Mouse (Mus musculus) right cerebral cortex, adult 18-20 months (tissue): Measurements from ENCODE around the gene Adam15.

Source experiments
- DNase-seq: peaks from one replicate; pipeline ENCODE4 v3.0.0; 2022; ENCODE audit warnings: mixed read lengths

The Adam15 gene

DNA sequence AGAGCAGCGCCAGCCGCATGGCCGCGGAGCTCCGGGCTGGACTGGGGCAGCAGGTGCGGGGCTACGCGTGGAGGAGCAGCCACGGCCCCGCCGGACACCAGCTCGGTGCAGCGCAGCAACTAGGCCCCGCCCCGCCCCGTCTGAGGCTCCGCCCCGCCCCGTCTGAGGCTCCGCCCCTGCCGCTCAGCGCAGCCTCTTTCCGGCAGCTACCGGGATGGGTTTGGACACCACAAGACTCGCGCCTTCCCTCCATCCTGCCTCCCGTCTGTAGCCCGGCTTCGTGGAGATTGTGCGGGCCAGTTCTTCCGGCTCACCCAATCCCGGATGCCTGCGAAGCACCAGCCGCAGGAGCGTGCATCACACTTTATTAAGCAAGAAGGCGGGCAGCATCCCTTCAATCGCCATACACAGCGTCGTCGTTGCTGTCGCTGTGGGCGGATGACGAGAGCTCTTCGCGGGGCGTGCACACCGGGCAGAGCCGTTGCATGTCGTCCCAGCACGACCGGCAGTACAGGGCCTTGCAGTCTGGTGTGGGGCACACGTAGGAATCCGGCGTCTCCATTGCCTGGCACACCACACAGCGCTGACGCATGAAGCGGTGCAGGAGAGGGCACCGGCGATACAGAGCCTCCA is at the start of gene Adam15:
Adam15 (minus strand) TSS at position 128 of the 633 bp plus-strand sequence.
- DNase-seq = peak; percentile 91

DNA sequence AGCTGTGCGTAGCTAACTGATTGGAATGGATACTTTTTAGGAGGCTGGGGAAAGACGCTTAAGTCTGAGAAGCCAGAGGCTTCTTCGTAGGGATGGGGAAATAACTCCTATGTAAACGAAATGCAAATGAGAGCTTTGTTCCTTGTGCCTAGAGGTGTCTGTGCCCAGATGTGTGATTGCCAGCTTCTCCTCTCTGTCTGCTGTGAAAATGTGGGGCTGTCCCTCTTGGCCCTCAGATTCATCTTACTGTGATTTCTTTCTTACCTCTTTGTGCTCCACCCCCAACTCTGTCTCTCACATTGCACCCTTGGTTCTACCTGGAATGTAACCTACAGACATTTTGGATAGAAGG is 46.8 kb upstream of the Adam15 start:
- DNase-seq = no peak

GRCm38 (mm10) chr3:89395806-89396653 is 46.2 kb upstream of the Adam15 start:
- peak; percentile 57 for DNase-seq

DNA sequence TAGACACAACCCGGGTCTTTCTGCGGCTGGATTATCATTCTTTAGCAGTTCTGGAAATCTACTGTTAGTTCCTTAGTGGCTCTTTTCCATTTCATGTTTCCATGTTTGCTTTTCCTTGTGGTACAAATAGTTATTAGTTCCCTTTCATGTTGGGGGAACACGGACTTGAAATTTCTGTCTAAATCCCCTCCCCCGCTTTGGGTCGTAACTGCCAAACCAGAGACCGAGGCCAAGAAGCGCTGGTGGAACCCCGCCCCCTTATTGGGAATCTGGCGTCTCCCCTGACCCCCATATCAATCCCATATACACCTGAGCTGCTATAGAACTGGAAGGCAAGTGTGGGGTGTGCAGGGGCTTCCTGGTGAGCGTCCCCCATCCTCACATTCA is 45.6 kb upstream of the Adam15 start:
- DNase-seq = no peak

DNA sequence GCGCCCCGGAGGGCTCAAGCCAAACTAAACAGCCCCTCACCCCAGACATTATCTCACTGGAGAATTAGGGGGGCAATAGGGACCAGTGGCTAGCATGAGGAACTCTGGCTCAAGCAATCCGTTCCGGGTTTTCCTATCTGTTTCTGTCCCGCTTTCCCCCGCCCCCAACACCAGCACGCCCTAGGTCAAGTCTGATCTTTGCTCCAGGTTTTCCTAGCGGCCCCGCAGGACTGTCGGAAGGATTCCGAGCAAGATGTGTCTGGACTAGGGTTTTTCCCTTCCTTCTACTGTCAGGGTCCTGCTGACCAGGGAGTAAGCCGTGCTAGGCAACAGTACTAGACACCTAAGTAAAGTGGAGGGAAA is 45.1 kb upstream of the Adam15 start:
- peak; percentile 57 for DNase-seq

GRCm38 (mm10) chr3:89394006-89394893 is 44.5 kb upstream of the Adam15 start, which contains the start of gene Zbtb7b:
Zbtb7b (minus strand) TSS chr3:89394776.
- peak; percentile 56 for DNase-seq

DNA sequence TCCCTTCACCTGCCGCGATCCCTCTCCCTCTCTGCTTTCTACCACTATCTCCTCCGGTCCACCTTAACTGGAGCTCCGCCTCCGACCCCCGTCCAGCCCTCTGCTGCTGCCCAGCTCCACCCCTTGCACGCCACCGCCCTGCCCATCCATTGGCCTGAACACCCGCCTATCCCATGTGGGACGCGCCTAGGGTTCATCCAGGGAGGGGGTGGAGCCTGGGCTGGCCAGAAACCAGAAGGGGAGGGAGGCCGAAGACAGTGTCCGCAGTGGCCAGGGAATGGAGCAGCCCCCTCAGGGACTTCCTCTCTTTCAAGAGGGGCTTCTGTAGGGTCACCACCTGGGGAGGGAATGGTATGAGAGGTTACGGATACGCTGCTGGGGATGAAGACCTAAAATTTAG is 43.8 kb upstream of the Adam15 start:
- peak; percentile 97 for DNase-seq

- DNase-seq = no peak
Measured at GRCm38 (mm10) chr3:89392871-89393311, 43.1 kb upstream of the Adam15 start.

DNA sequence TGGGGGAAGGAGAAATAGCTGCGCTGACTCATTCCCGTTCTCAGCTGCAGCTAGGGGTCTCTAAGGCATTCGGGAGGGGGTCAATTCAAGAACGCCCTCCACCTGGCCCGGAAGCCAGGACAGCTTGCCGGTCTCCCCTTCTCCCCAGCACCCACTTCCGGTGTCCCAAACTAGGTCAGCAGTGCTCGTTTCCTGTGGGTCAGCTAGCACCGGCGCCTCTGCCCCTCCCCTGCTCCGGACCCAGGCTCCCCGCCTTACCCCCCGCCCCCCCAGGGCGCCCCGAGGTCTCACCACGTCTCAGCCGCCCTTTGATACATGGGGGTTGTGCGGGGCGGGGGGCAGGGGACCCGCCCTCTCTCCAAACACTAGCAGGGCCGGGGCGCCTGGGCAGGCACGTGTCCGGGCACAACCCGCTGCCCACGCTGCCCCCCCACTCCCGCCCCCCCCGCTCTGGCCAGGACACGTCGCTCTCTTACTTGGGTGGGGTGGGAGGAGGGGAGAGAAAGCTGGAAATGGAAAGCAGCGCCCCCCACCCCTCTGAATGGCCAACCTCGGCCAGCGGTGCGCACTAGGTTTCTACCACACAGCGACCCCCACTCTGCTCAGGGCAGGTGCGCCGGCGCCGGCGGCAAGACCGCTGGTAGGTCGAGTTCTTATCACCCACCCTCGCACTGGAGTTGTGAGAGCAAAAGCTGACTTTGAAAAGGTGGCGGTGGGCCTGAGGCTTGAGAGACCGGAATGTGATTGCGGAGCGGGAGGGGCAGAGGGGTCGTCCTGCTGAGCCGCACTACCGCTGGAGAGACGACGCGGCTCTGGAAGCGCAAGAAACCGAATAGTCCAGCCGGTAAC is 42.1 kb upstream of the Adam15 start:
- peak; percentile 50 for DNase-seq

- no peak for DNase-seq
Measured at GRCm38 (mm10) chr3:89390699-89391662, 41.2 kb upstream of the Adam15 start.

DNA sequence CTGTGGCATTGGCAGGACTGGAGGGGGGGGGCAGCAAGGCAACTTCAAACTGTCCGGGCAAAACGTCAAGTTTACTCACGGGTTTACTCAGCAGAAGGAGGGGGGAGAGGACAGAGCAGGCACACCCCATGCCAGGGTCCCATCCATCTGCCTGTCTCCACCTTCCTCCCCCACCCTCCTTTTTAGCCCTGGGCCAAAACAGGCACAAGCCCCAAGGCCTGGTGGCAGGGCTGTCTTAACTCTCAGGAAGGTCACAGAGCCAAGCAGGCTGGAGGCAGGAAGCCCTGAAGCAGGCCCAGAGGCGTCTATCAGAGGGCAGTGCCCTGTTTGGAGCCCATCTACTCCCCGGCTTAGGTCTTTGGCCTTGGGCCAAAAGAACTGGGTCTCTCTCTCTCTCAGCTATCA is 40.3 kb upstream of the Adam15 start:
- DNase-seq = no peak

GRCm38 (mm10) chr3:89388901-89389740 is 39.3 kb upstream of the Adam15 start:
- DNase-seq = peak; percentile 39

DNA sequence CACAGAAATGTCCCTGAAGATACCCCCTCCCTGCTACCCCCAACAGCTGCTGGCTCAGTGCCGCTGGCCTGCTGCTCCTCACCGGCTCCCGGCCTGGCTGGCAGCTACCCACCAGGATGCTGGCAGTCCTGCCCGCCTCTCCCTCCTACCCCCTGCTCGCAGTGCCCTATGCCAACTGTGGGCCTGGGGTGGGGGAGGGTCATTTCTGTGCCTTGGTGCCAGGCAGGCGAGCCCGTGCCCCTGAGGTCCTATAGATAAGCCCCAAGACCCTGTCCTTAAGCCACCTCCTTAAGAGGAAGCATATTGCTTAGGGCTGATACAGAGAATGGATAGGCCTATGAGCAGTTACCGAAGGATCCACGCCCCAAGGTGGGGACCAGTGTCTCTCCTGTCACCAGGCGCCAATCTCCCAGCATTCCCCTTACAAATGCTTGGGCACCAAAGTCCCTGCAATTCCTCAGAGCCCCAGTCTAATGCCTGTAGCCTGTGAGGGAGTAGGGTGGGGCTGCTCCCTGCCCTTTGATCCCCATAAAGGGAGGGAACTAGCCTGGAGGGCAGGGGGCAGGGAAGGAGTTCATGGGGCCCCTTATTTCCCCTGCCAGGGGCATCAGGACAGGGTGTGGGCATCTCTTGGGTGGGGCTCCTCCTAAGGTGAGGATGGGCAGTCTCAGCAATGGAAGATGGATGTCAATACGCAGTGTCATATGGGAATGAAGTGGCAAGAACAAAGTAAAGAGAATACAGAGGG is 38.5 kb upstream of the Adam15 start:
- DNase-seq = peak; percentile 60

DNA sequence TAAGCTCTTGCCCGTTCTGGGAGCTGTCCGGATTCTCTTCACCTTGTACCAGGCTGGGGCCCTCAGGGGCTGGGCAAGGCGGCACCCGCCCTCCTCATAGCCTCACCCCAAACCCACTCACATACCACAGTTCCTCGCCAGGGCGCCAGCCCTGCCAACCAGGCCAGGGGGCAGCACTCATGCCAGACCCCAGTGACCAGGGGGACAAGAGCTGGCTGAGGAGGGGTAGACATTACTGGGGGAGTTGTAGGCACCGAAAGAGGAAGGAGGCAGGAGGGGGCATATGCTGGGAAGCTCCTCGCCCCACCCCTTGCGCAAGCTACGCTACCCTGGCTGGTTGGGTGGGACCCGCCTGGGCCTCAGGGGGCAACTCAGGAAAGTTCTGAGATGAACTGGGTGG is 37.8 kb upstream of the Adam15 start:
- no peak for DNase-seq

DNA sequence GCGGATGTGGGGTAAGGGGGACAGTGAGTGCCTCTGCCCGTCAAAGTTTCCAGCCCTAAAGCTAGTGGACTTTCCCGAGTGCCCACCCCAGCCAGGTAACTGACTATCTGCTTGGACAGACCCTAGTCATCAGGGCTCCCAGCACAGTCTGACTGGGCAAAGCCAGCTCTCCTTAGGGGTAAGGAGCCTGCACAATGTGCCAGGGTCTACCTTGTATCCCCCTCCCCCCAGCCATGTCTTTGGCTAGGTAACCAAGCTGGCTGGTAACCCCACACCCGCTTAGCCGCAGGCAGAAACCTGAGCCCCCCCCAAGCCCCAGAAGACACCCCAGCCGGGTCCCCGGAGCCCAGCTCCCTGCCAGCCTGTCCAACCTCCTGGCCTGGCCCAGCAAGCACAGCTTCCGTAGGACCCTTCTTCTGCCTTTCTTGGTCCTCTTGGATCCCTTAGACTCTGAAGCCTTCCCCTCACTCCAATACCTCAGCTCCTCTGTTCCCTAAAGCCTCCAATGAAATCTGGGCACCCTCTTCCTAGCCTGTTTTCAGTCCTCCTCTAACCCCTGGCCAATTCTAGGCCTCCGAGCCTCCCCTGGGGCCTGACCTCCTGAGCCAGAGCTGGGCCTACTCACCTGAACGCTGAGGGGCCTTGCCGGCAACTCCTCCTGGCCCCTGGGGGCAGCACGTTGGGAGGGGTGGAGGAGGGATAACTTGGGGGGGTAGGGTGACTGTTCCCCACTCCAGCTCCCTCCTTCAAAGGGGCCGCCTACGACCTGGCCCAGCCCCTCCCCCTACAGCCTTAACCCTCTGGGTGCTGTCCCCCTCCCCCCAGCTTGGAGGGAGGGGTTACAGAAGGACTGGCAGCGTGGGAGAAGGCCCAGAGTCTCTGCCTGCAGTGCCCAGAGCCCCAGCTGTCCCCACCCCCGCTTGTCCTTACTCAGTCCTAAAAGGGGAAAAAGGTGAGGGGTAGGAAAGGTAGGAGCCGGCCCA is 36.9 kb upstream of the Adam15 start:
- no peak for DNase-seq

DNA sequence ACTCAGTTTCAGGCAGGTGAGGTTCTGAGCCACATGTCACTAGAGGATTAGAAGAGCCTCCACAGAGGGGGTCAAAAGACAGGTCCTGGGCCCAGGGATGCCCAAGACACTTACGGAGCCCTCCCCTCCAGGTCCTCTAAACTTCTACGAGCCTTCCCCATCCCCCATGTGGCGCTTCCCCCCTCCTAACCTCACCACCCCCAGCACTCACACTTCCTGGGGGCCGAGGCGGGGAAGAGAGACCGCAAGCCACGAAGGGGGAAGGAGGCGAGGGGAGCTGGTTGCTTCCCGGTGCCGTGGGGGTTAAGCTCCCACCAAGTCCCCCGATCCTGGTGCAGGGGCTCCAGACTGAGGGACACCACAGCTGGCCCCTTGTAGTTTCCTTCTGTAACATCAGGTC is 35.7 kb upstream of the Adam15 start:
- no peak for DNase-seq

- DNase-seq = no peak
Measured at GRCm38 (mm10) chr3:89384331-89385076, 34.7 kb upstream of the Adam15 start.
